Mouse (Mus musculus) ES-Bruce4 (cell line): Measurements from ENCODE around the gene B3galnt2.

Experiments
- CTCF ChIP-seq: IDR thresholded peaks from one replicate; pipeline ENCODE4 v1.8.1; 2011; ENCODE audit warnings: low read depth, low read length
- EP300 ChIP-seq: IDR thresholded peaks from 2 replicates; pipeline ENCODE4 v1.6.1; 2011; ENCODE audit warnings: low read depth, low read length; ENCODE audit not compliant: insufficient read depth
- POLR2A ChIP-seq: IDR thresholded peaks from one replicate; pipeline ENCODE4 v1.8.1; 2011; ENCODE audit warnings: low read length; ENCODE audit not compliant: insufficient read depth

DNA sequence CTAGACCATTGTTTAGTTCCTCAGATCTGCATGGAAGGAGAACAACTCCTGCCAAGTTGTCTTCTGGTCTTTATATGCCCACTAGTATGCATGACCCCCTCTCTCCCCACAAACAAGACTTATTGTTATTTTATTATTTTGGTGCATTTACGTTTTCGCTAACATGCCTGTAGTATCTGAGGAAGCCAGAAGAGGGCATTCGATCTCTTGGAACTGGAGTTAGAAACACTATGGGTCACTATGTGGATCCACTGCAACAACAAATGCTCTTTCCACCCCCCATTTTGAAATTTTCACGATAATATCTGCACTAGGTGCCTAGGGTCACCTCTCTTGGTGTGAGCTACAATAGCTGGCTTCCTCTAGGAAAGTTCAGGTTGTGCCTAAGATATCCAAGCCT lies 49.8 kb downstream of the B3galnt2 start:
- TF ChIP-seq CTCF, result no peak
- no peak for TF ChIP-seq POLR2A
- TF ChIP-seq EP300, result no peak
